Mouse (Mus musculus) liver, postnatal 0 days (tissue): Measurements from ENCODE around the gene Gnpat. TPM values are rescaled to one million over a fixed set of nuclear protein-coding genes. Genes with fewer than 3 reads are reported as not detected.

Experiments used
- ATAC-seq: fragments of 200-750 bp; cut with Nextera tagmentation; 2 replicates; pipeline ENCODE4 v1.8.0; 2017; ENCODE audit warnings: mild to moderate bottlenecking, moderate library complexity
- DNase-seq: peaks from one replicate; pipeline ENCODE4 v3.0.0-alpha.2; 2016
- H3K27ac ChIP-seq: fragments of 300-500 bp; sonication (generic); 2 replicates; pipeline ENCODE4 v1.5.1; 2014; ENCODE audit warnings: antibody characterized with exemption, moderate library complexity, mild to moderate bottlenecking, low read depth
- H3K27me3 ChIP-seq: fragments of 300-500 bp; sonication (generic); 2 replicates; pipeline ENCODE4 v1.6.1; 2014; ENCODE audit warnings: low read length, control low read depth, mixed read lengths; ENCODE audit not compliant: insufficient read depth
- H3K36me3 ChIP-seq: fragments of 300-500 bp; sonication (generic); replicated peaks from 2 replicates; pipeline ENCODE4 v1.6.1; 2014; ENCODE audit warnings: mild to moderate bottlenecking, control low read depth, low read length, moderate library complexity, mixed read lengths; ENCODE audit not compliant: insufficient read depth
- H3K4me1 ChIP-seq: fragments of 300-500 bp; sonication (generic); 2 replicates; pipeline ENCODE4 v1.6.1; 2014; ENCODE audit warnings: antibody characterized with exemption, mild to moderate bottlenecking, control low read depth; ENCODE audit not compliant: insufficient read depth
- H3K4me2 ChIP-seq: fragments of 300-500 bp; sonication (generic); 2 replicates; pipeline ENCODE4 v1.6.1; 2014; ENCODE audit warnings: low read depth, mild to moderate bottlenecking, low read length, moderate library complexity, mixed read lengths
- H3K4me3 ChIP-seq: fragments of 300-500 bp; sonication (generic); 2 replicates; pipeline ENCODE4 v1.5.1; 2014; ENCODE audit warnings: low read depth, low read length
- H3K9ac ChIP-seq: fragments of 300-500 bp; sonication (generic); replicated peaks from 2 replicates; pipeline ENCODE4 v1.6.1; 2014; ENCODE audit warnings: mild to moderate bottlenecking, moderate library complexity
- H3K9me3 ChIP-seq: fragments of 300-500 bp; sonication (generic); 2 replicates; pipeline ENCODE4 v1.6.1; 2016; ENCODE audit warnings: mild to moderate bottlenecking, control low read depth, low read length, mixed read lengths
- CTCF ChIP-seq: sonication (generic); IDR thresholded peaks from 2 replicates; pipeline ENCODE4 v1.5.1; 2016; ENCODE audit warnings: antibody characterized with exemption, low read depth
- EP300 ChIP-seq: IDR thresholded peaks from 2 replicates; pipeline ENCODE4 v1.6.1; 2016; ENCODE audit warnings: antibody characterized with exemption, low read depth, mild to moderate bottlenecking
- WGBS: fragments of 180-500 bp; shearing (Covaris S2); extraction: QIAGEN DNeasy Blood & Tissue Kit; methylation state at CpG from one replicate; pipeline ENCODE4 v1.1.7; 2014; ENCODE audit not compliant: insufficient replicate concordance; 5-methylcytosine and 5-hydroxymethylcytosine counted together
- polyA plus RNA-seq: library from polyadenylated mRNA; unstranded; fragments of >200 nt; fragmentation: Nextera tagmentation; extraction: Ambion mirVana; gene quantifications from 2 replicates; pipeline ENCODE4 v1.2.1, GENCODE M21; 2015

The Gnpat gene
- polyA plus RNA-seq, 1 experiment from 2014 or later, result 24.2 TPM

GRCm38 (mm10) chr8:124869708-124870107 lies 6.9 kb downstream of the Gnpat start:
- Histone ChIP-seq H3K27ac (no peak overlapping the region), H3K27me3 (no peaks in the 10 kb centered on the region), H3K9me3 (no peaks in the 10 kb centered on the region), H3K4me1 (peaks cover 16% of the 10 kb centered on the region), H3K4me3 (no peak overlapping the region), H3K9ac (no peak overlapping the region), H3K4me2 (no peak overlapping the region), H3K36me3 (peaks cover 29% of the 10 kb centered on the region)
- no peak for ATAC-seq
- no peak for DNase-seq
- 78% methylated on average over 6 of the region's 6 CpGs for WGBS
- TF ChIP-seq EP300, result no peak
- no peak for TF ChIP-seq CTCF

- ATAC-seq (no peak), DNase-seq (no peak)
- no peak for TF ChIP-seq CTCF
- no peak for TF ChIP-seq EP300
- no peaks in the 10 kb centered on the region for H3K9me3 ChIP-seq
- H3K4me3 ChIP-seq, result no peak overlapping the region
- H3K27ac ChIP-seq, result no peak overlapping the region
- peaks cover 7% of the 10 kb centered on the region for H3K4me1 ChIP-seq
- H3K36me3 ChIP-seq, result peaks cover 41% of the 10 kb centered on the region
- 75% methylated on average over 7 of the region's 7 CpGs for WGBS
- no peaks in the 10 kb centered on the region for H3K27me3 ChIP-seq
- H3K4me2 ChIP-seq, result no peak overlapping the region
- H3K9ac ChIP-seq, result no peak overlapping the region
Measured at GRCm38 (mm10) chr8:124871474-124871873, 8.6 kb downstream of the Gnpat start.

- TF ChIP-seq CTCF (no peak), EP300 (no peak)
- DNase-seq, result no peak
- H3K4me3 ChIP-seq, result no peak overlapping the region
- ATAC-seq, result no peak
- H3K4me1 ChIP-seq, result 0 out of 2 replicates have a peak, but pooled peaks cover 4% of the 10 kb centered on the region
- no peak overlapping the region for H3K4me2 ChIP-seq
- H3K36me3 ChIP-seq, result peaks cover 47% of the 10 kb centered on the region
- 92% methylated on average over 7 of the region's 7 CpGs for WGBS
- no peak overlapping the region for H3K27ac ChIP-seq
- H3K9ac ChIP-seq, result no peak overlapping the region
- no peaks in the 10 kb centered on the region for H3K27me3 ChIP-seq
- H3K9me3 ChIP-seq, result no peaks in the 10 kb centered on the region
Measured at GRCm38 (mm10) chr8:124872081-124872480, 9.2 kb downstream of the Gnpat start.

- Histone ChIP-seq H3K4me2 (no peak overlapping the region), H3K4me1 (no peaks in the 10 kb centered on the region), H3K27ac (no peak overlapping the region), H3K4me3 (no peak overlapping the region), H3K27me3 (no peaks in the 10 kb centered on the region), H3K9ac (no peak overlapping the region), H3K36me3 (peaks cover 51% of the 10 kb centered on the region), H3K9me3 (no peaks in the 10 kb centered on the region)
- ATAC-seq, result no peak
- 47% methylated on average over 5 of the region's 5 CpGs for WGBS
- no peak for DNase-seq
- TF ChIP-seq CTCF (no peak), EP300 (no peak)
Measured at GRCm38 (mm10) chr8:124872690-124873089, 9.9 kb downstream of the Gnpat start.

GRCm38 (mm10) chr8:124878141-124878540 lies 15.3 kb downstream of the Gnpat start:
- ATAC-seq (no peak), DNase-seq (no peak)
- H3K27me3 ChIP-seq, result no peaks in the 10 kb centered on the region
- peaks cover 74% of the 10 kb centered on the region for H3K36me3 ChIP-seq
- no peak overlapping the region for H3K4me2 ChIP-seq
- peaks cover 4% of the 10 kb centered on the region for H3K4me1 ChIP-seq
- no peak overlapping the region for H3K4me3 ChIP-seq
- H3K27ac ChIP-seq, result no peak overlapping the region
- H3K9ac ChIP-seq, result no peak overlapping the region
- 76% methylated on average over 5 of the region's 5 CpGs for WGBS
- no peaks in the 10 kb centered on the region for H3K9me3 ChIP-seq
- no peak for TF ChIP-seq CTCF
- no peak for TF ChIP-seq EP300

- WGBS, result 51% methylated on average over 10 of the region's 10 CpGs
- Histone ChIP-seq H3K27me3 (no peaks in the 10 kb centered on the region), H3K4me1 (peaks cover 4% of the 10 kb centered on the region), H3K4me3 (no peak overlapping the region), H3K36me3 (peaks cover 75% of the 10 kb centered on the region), H3K27ac (0 out of 2 replicates have a peak overlapping the region, but pooled peaks have one; percentile 11), H3K4me2 (no peak overlapping the region), H3K9me3 (no peaks in the 10 kb centered on the region), H3K9ac (no peak overlapping the region)
- peak; percentile 56 for TF ChIP-seq EP300
- no peak for TF ChIP-seq CTCF
- no peak for DNase-seq
- ATAC-seq, result peak; percentile 82
Measured at GRCm38 (mm10) chr8:124878946-124879526, 16.2 kb downstream of the Gnpat start.
